Mouse (Mus musculus) midbrain, embryonic 12.5 days (tissue): Measurements from ENCODE around the gene Insl3. TPM values are rescaled to one million over a fixed set of nuclear protein-coding genes. Genes with fewer than 3 reads are reported as not detected.

Experiments used
- ATAC-seq: fragments of 200-750 bp; cut with Nextera tagmentation; 2 replicates; pipeline ENCODE4 v1.8.0; 2017; ENCODE audit warnings: low read depth, moderate TSS enrichment, moderate library complexity; ENCODE audit not compliant: low FRiP score
- H3K27ac ChIP-seq: fragments of 300-500 bp; sonication (generic); replicated peaks from 2 replicates; pipeline ENCODE4 v1.5.1; 2016; ENCODE audit warnings: mild to moderate bottlenecking
- H3K27me3 ChIP-seq: fragments of 300-500 bp; sonication (generic); 2 replicates; pipeline ENCODE4 v1.6.1; 2016; ENCODE audit warnings: mild to moderate bottlenecking
- H3K36me3 ChIP-seq: fragments of 300-500 bp; sonication (generic); 2 replicates; pipeline ENCODE4 v1.6.1; 2016
- H3K4me1 ChIP-seq: fragments of 300-500 bp; sonication (generic); 2 replicates; pipeline ENCODE4 v1.6.1; 2016
- H3K4me2 ChIP-seq: fragments of 300-500 bp; sonication (generic); replicated peaks from 2 replicates; pipeline ENCODE4 v1.6.1; 2016; ENCODE audit warnings: mild to moderate bottlenecking, moderate library complexity
- H3K4me3 ChIP-seq: fragments of 300-500 bp; sonication (generic); 2 replicates; pipeline ENCODE4 v1.5.1; 2016; ENCODE audit warnings: mild to moderate bottlenecking
- H3K9ac ChIP-seq: fragments of 300-500 bp; sonication (generic); replicated peaks from 2 replicates; pipeline ENCODE4 v1.6.1; 2016; ENCODE audit warnings: mild to moderate bottlenecking, moderate library complexity
- H3K9me3 ChIP-seq: fragments of 300-500 bp; sonication (generic); 2 replicates; pipeline ENCODE4 v1.6.1; 2016; ENCODE audit warnings: mild to moderate bottlenecking
- WGBS: fragments of 180-500 bp; shearing (Covaris S2); methylation state at CpG from one replicate; pipeline ENCODE4 v1.1.7; 2016; 5-methylcytosine and 5-hydroxymethylcytosine counted together
- polyA plus RNA-seq: library from polyadenylated mRNA; unstranded; fragments of >200 nt; fragmentation: Nextera tagmentation; extraction: Ambion mirVana; gene quantifications from 2 replicates; pipeline ENCODE4 v1.2.1, GENCODE M21; 2016

The Insl3 gene
- polyA plus RNA-seq, 1 experiment from 2014 or later, result not detected

DNA sequence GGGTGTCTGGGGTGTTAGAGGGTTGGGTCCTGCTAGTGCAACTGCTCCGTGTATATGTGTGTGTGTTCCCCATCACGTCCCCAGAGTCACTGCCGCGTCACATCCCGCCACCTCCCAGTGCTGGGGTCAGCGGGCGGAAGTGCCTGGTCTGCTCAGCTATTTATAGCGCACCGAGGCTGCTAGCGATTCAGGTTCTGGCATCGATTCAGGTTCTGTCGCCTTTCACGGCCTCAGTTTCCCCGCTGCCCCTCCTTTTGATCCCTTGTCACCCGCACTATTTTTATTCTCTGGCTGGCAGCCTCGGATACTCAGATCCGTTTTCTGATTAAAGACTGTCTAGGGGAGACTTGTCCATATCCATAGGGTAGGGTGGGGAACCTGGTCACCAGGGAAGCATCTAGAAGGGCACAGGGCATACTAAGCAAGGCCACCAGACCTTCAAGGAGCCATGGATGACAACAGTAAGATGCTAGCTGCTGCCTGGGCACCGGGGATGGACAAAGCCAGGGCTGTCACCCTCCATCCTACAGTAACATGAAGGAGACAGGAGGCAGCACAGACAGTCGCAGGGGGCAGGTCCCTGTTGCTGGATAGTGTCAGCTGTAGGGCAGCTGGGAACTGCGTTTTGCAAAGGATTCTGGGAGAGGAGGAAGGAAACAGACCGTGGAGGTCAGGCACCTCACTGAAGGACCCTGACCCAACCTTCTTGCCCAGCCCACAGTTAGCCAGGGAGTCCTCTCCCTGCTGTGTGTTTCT is 20.6 kb upstream of the Insl3 start:
- Histone ChIP-seq H3K4me1 (peaks cover 45% of the 10 kb centered on the region), H3K4me3 (peak overlapping the region; percentile 13; the same call in 1 of the 2 replicates), H3K27me3 (peaks cover 66% of the 10 kb centered on the region), H3K27ac (peak overlapping the region; percentile 0; the same call in 1 of the 2 replicates), H3K9me3 (no peaks in the 10 kb centered on the region), H3K36me3 (no peaks in the 10 kb centered on the region), H3K9ac (0 out of 2 replicates have a peak overlapping the region, but pooled peaks have one; percentile 0), H3K4me2 (peak overlapping the region; percentile 32)
- 5% methylated on average over 21 of the region's 21 CpGs for WGBS
- no peak for ATAC-seq

DNA sequence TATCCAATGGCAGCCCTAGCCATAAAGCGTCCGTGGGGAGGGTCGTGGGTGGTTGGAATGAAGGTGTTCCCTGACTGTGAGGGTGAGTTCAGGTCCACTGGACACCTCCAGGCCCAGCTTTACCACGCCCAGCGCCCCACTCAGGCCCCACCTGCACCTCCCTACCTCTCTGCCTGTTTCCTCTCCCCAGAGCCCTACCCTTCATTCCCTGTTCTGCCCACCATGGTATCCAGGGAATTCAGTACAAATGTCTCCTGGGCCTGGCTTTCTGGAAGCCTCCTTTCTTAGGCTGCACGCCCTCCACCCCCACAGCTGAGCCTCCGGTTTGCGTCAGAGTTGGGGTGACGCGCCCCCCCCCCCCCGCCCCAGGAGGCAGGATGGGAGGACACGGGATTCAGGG is 18.8 kb upstream of the Insl3 start:
- Histone ChIP-seq H3K9me3 (no peaks in the 10 kb centered on the region), H3K4me2 (peak overlapping the region; percentile 92), H3K4me3 (peak overlapping the region; percentile 80), H3K27me3 (peaks cover 57% of the 10 kb centered on the region), H3K9ac (peak overlapping the region; percentile 64), H3K36me3 (no peaks in the 10 kb centered on the region), H3K27ac (peak overlapping the region; percentile 65), H3K4me1 (peaks cover 41% of the 10 kb centered on the region)
- peak; percentile 2 for ATAC-seq
- WGBS, result 6% methylated on average over 12 of the region's 12 CpGs

DNA sequence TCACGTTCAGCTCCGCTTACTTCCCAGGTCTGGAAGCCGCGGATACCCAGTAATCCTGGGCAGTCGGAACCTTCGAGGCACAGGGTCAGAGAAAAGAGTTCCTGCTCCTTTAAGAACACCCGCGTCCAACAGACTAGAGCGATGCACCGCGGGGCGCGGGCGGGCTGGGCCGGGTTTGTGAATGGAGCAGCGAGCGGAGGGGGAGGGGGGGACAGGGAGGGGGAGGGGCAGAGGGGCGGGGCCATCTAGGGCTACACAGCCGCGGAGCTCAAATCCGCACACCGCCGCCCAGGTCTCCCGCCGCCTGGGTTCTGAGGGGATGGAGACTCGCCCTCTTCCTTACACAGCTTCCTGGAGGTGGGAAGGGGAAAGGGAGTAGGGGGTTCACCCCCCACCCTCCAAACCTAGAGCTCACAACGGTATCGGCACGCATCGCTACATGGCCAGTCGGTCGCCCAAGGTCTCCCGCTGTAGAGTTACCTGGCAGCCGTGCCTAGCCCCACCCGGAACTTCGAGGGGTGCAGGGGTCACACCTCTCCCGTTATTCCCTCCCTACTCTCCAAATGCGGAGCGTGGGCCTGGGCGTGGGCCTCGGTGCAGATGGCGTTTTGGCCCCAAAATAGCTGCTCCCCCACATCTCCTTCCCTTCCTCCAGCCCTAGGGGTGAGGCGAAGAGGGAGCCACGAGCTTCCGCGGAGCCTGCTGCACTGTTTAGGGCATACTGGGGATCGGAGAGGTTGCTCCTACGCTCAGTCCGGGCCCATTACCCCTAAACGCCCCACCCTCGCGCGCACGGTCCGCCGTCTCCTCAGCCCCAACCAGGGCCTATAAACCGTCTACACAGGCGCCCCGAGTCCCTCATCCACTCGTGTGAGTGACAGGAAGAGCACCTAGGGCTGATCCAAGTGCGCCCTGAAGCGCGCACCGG is 18.1 kb upstream of the Insl3 start:
- H3K9ac ChIP-seq, result peak overlapping the region; percentile 64
- under 1% methylated on average over 56 of the region's 64 CpGs for WGBS
- ATAC-seq, result peak; percentile 50
- H3K27me3 ChIP-seq, result peaks cover 64% of the 10 kb centered on the region
- H3K4me2 ChIP-seq, result peak overlapping the region; percentile 92
- peak overlapping the region; percentile 80 for H3K4me3 ChIP-seq
- no peaks in the 10 kb centered on the region for H3K9me3 ChIP-seq
- H3K4me1 ChIP-seq, result peaks cover 34% of the 10 kb centered on the region
- H3K36me3 ChIP-seq, result no peaks in the 10 kb centered on the region
- H3K27ac ChIP-seq, result peak overlapping the region; percentile 82

DNA sequence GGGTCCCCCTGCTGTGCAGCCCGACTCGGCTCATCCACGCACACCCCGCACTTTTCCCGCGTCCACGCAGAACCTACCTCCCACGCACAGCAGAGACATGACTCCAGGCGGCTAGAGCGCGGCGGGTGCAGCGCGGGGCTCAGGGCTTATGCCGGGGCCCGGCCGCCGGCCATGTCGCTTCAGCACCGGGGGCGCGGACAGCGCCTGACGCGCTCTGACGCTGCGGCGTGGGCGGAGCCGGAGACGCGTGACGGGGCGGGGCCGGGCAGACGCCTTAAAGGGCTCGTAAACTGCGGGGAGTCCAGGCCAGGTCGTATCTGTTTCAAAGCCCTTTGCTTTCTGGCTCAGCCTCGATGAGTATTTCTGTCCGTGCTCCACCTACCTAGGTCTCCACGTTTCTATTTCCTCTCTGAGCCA is 17.5 kb upstream of the Insl3 start, which contains the start of gene Unc13a:
Unc13a (minus strand) TSS at position 209 of the 417 bp plus-strand sequence.
- Histone ChIP-seq H3K27ac (peak within 1 kb of the TSS; percentile 82), H3K4me2 (peak within 1 kb of the TSS; percentile 92), H3K4me3 (peak within 1 kb of the TSS; percentile 80), H3K4me1 (peaks cover 36% of the 10 kb centered on the region), H3K9me3 (no peaks in the 10 kb centered on the region), H3K27me3 (peaks cover 67% of the 10 kb centered on the region), H3K9ac (peak within 1 kb of the TSS; percentile 55), H3K36me3 (no peaks in the 10 kb centered on the region)
- peak; percentile 77 for ATAC-seq
- WGBS, result under 1% methylated on average over 42 of the region's 42 CpGs

DNA sequence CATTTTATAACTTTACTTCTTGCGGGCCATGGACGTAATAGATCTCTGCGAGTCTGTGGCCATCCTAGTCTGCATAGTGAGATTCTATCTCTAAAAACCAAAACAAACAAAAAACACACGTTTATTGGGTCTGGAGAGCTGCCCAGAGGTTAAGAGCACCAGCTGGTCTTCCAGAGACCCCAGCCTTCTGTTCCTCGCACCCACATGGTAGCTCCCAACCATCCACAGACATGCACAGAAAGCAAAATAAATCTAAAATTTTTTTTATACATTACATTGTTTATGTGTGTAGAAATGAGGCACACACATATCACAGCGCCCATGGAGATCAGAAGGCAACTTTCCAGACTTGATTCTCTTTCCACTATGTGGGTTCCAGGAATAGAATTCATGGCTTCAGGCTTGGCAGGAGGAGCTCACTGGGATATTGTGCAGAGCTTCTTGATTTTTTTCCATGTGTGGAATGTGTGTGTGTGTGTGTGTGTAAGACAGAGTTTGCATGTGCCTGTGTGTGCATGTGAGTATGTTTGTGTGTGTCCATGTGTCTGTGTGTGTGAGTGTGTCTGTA is 16.8 kb upstream of the Insl3 start:
- Histone ChIP-seq H3K4me3 (peak overlapping the region; percentile 80), H3K27me3 (peaks cover 67% of the 10 kb centered on the region), H3K4me1 (peaks cover 30% of the 10 kb centered on the region), H3K9me3 (no peaks in the 10 kb centered on the region), H3K36me3 (no peaks in the 10 kb centered on the region), H3K27ac (peak overlapping the region; percentile 82), H3K9ac (peak overlapping the region; percentile 55; the same call in 1 of the 2 replicates), H3K4me2 (peak overlapping the region; percentile 92)
- 67% methylated on average over 6 of the region's 6 CpGs for WGBS
- no peak for ATAC-seq

DNA sequence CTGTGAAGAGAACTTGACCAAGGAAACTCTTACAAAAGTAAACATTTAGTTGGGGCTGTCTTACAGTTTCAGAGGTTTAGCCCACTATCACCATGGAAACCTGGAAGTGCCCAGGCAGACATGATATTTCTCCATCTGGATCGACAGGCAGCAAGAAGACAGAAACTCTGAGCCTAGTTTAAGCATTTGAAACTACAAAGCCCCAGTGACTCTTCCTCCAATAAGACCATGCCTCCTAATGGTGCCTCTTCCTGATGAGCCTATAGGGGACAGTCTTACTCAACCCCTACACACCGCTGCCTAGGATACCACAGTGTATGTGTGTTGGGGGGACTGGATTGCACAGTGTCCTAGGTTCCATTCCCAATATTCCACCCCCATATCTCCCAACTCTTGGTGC is 14.9 kb upstream of the Insl3 start:
- WGBS, result 81% methylated on average over 2 of the region's 2 CpGs
- Histone ChIP-seq H3K4me1 (peaks cover 15% of the 10 kb centered on the region), H3K9ac (no peak overlapping the region), H3K4me2 (no peak overlapping the region), H3K36me3 (no peaks in the 10 kb centered on the region), H3K4me3 (no peak overlapping the region), H3K9me3 (no peaks in the 10 kb centered on the region), H3K27ac (no peak overlapping the region), H3K27me3 (peaks cover 68% of the 10 kb centered on the region)
- ATAC-seq, result no peak

DNA sequence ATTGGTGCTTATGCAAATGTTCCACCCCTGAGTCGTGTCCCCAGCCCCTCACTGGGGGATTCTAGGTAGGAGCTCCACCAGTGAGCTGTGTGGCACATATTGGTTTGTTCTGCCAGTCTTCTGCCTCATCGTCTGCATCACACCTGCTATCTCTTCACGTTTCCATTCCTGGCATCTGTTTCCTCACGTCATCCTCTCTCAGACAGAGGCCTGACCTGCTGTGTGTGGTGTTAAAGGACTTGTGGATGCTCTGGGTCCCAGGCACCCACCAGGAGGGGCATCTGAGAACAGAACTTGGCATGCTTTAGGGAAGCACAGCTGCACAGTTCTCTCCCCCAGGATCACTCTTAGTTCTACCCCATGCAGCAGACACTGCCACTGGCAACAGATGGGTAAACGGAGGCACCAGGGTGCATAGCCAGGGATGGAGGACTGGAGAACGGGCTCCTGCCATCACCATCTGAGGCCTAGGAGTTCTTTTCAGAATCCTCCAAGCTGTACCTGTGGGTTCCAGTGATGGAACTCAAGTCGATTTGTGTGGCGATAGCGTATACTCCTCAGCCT is 13.5 kb upstream of the Insl3 start:
- H3K4me2 ChIP-seq, result peak overlapping the region; percentile 95
- H3K27me3 ChIP-seq, result peaks cover 72% of the 10 kb centered on the region
- H3K9ac ChIP-seq, result 0 out of 2 replicates have a peak overlapping the region, but pooled peaks have one; percentile 11
- H3K4me1 ChIP-seq, result peaks cover 18% of the 10 kb centered on the region
- H3K4me3 ChIP-seq, result no peak overlapping the region
- H3K36me3 ChIP-seq, result no peaks in the 10 kb centered on the region
- no peaks in the 10 kb centered on the region for H3K9me3 ChIP-seq
- ATAC-seq, result no peak
- WGBS, result 30% methylated on average over 9 of the region's 9 CpGs
- H3K27ac ChIP-seq, result no peak overlapping the region

DNA sequence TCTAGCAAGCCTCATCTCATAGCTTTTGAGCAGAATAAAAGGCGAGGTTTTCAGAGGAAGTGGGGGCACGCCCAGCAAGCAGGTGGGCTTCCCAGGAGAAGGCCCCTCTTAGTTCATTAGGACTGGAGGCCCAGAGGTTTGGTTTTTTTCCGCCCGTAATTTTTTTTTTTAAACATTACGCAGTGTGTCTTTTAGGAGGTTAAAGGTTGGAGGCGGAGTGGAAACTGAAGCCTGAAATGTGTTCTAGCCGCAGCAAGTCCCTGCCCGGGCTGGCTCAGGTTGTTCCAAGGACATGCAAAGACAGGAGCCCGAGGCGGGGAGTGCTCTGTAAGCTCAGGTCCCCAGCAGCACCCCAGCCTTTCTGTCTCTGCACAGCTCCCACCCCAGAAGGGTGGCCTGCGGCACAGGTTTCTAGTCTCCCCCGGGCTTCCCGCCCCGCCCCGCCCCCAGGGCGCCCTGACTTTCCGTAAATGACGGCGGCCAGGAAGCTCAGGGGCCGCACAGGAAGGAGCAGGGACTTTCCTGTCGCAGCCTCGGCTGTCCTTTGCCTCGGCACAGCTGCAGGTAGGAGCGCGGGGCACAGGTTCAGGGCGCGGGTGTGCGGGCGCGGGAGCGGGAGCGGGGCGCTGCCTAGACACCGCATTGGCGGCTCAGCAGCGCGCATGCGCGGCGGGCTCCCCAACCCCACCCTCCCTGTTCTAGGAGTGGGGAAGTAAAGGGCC is 12.8 kb upstream of the Insl3 start, which contains the start of gene Jak3:
Jak3 (plus strand) TSS at position 277 of the 722 bp plus-strand sequence.
- Histone ChIP-seq H3K4me3 (peak within 1 kb of the TSS; percentile 69), H3K27me3 (peaks cover 78% of the 10 kb centered on the region), H3K4me1 (peaks cover 20% of the 10 kb centered on the region), H3K4me2 (peak within 1 kb of the TSS; percentile 95), H3K36me3 (no peaks in the 10 kb centered on the region), H3K27ac (no peak within 1 kb of the TSS), H3K9me3 (no peaks in the 10 kb centered on the region), H3K9ac (peak within 1 kb of the TSS; percentile 70)
- peak; percentile 36; the same call in 1 of the 2 replicates for ATAC-seq
- 2% methylated on average over 37 of the region's 40 CpGs for WGBS

DNA sequence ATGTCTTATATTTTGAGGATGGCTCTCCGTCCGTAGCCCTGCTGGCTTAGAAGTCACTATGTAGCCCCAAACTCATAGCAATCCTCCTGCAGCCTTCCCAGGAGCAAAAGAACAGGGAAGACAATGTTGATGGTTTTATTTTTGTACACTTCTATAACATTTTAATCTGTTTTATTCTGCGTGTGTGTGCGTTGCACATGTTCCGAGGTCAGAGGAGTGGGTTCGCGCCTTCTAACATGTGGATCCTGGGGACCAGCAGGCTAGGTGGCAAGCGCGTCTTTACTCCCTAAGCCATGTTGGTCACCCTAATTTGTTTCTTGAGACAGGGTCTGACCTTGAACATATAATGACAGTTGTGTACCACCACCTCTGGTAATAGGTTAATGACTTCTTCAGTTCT is 12.2 kb upstream of the Insl3 start:
- Histone ChIP-seq H3K36me3 (no peaks in the 10 kb centered on the region), H3K4me1 (peaks cover 18% of the 10 kb centered on the region), H3K27ac (no peak overlapping the region), H3K9ac (no peak overlapping the region), H3K9me3 (no peaks in the 10 kb centered on the region), H3K4me2 (peak overlapping the region; percentile 95), H3K4me3 (peak overlapping the region; percentile 69), H3K27me3 (peaks cover 84% of the 10 kb centered on the region)
- WGBS, result 54% methylated on average over 9 of the region's 9 CpGs
- ATAC-seq, result no peak

DNA sequence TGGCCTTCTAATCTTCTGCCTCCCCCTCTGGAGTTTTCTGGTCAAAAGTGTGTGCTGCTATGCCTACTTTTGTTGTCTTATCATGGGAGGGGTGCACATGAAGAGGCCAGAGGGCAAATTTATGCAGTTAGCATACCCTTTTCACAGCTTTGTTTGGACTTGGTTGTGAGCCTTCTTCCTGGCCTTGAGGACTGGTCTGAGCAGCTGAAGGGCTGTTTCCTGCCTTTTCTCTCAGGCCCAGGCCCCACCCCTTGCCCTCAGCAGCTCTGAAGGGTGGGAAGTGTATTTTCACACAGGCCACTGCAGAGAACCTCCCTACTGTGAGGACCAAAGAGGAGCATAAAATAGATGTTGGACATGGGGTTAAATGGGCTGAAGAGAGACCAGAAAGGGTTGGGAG is 11.5 kb upstream of the Insl3 start:
- Histone ChIP-seq H3K27ac (no peak overlapping the region), H3K36me3 (no peaks in the 10 kb centered on the region), H3K27me3 (peaks cover 89% of the 10 kb centered on the region), H3K9me3 (no peaks in the 10 kb centered on the region), H3K4me1 (peaks cover 14% of the 10 kb centered on the region), H3K4me2 (no peak overlapping the region), H3K9ac (no peak overlapping the region), H3K4me3 (no peak overlapping the region)
- no peak for ATAC-seq

DNA sequence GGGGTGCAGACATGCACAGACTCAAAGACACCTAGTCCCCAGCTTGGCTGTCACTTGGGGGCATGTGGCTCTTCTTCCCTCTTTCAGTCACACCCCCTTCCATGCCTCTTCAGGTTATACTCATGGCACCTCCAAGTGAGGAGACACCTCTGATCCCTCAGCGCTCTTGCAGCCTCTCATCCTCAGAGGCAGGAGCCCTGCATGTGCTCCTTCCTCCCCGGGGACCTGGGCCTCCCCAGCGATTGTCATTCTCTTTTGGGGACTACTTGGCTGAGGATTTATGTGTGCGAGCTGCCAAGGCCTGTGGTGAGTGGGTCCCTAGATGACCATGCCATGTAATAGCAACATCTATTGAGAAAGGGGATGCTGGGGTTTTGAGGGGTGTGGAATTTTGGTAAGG is 10.8 kb upstream of the Insl3 start:
- 67% methylated on average over 4 of the region's 4 CpGs for WGBS
- Histone ChIP-seq H3K4me2 (no peak overlapping the region), H3K4me1 (peaks cover 14% of the 10 kb centered on the region), H3K27ac (no peak overlapping the region), H3K4me3 (no peak overlapping the region), H3K9me3 (no peaks in the 10 kb centered on the region), H3K9ac (no peak overlapping the region), H3K36me3 (no peaks in the 10 kb centered on the region), H3K27me3 (peaks cover 89% of the 10 kb centered on the region)
- no peak for ATAC-seq
